Mouse (Mus musculus): Measurements from ENCODE around the gene Gm28308. TPM values are rescaled to one million over a fixed set of nuclear protein-coding genes. Genes with fewer than 3 reads are reported as not detected.

Gm28308 gene
- total RNA-seq, 1 experiment from 2014 or later, result not detected

DNA sequence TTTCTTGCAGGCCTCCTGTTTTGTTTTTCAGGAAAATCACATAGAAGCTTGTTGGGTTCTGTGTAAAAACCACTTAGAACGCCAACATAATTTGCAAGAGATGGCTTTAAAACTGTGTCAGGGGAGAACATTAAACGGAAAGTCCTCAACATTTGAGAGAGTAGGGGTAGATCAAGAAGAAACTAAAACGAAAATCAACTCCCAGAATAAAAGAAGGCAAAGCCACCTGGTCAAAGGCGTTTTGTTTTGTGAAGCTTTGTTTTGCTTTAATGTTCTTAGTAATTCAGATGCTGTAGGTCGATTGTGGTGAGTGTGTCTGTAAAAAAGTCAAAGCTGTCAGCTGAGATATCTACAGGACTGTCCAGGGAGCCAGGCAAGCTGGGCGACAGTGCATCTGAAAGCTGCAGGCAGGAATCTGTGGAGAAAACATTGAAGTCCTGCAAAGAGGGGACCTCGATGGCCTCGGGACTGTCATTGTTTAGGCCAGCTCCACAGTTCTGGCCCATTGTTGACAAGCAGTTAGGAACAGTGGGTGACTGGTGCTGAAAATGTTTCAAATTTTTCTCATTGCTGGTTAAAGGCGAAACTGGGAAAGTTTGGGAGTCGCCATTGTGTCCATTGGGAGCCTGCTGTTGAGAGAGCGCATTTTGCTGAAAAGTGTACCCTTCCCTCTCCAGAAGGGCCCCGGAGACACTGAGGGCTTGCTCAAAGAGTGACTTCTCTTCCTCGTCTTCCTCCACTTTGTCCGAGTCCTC, 50.4 kb downstream of the Gm28308 start:
- ATAC-seq (replicated peaks; ENCODE audit: low read depth, poor library complexity, severe bottlenecking), result no peak

DNA sequence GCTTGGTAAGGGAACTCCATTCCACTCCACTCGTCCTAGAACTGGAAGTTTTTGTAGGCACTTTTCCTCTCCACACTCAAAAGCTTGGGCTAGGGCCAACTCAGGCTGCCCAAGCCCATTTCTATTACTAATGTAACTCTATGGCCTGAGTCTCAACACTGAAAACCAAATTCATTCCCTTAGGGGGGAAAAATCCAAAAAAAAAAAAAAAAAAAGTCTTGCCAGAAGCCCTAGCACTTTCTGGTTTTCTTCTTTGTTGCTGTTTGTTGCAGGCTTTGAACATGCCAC, 51.1 kb downstream of the Gm28308 start:
- no peak for ATAC-seq (replicated peaks; ENCODE audit: low read depth, poor library complexity, severe bottlenecking)

DNA sequence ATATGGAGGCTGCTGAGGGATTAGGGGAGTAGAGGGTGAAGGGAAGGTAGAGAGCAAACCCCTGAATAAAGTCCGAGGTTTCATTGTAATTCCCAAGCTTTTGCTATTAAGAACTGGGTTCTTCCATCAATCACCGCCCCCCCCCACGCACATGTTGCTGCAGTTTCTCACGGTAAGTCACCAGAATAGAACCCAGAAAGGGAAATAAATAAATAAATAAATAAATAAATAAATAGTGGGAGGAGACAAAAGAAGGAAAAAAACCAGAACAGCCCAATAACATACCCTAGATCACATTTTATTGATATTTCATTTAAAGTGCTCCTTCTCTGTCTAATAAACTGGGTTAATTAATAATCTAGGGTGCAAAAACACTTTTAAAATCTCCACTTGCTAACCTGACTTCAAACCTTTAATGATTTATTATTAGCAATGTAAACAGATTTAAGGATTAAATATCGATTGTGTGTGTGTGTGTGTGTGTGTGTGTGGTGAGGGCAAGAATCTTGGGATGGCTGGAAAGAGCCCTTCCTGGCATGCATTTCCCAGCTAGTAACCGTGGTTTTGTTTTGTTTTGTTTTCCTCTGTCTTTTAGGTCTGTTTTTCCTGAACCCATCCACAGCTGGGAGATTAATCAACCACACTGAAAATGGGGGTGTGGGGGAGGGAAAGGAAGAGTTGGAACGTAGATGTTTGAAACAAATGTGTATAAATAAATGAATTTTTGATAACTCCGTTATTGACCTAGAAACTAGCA, 51.6 kb downstream of the Gm28308 start:
- ATAC-seq (replicated peaks; ENCODE audit: low read depth, poor library complexity, severe bottlenecking), result no peak

DNA sequence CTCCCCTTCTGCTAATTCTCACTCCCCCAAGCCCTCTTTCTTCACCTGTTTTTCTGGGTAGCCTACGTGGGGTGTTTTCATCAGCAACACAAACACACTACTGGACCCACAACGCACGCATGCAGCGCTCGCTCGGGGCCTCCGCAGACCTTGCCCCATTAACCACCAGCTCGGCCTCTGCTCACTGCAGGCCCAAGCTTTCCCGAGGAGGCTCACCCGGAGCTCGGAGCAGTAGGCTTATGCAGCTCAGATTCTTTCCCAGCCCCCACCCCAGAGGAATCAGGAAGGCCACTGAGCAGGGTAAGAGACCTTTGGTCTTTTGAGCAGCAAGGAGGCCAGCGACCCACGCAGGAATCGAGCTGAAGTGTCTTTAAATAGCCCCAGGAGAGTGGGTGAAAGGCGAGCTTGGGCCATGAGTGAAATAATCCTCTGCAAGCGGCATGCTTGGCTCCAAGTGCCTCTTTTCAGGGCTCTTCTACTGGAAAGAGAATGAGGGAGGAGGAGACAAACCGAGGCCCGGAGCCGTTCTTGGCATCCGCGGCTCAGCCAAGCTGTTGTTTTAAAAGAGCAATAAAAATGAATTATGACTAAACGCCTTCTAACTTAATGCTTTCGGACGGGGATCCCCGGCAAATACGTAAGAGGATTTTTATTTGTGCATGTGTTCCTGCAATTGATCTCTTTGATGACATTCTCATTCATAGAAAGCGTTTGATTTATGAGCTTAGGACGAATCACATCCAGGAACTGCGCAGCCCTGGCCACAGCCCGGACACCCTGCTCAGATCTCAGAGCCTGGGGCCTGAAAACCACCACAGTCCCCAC, 52.4 kb downstream of the Gm28308 start:
- ATAC-seq (replicated peaks; ENCODE audit: low read depth, poor library complexity, severe bottlenecking), result no peak

DNA sequence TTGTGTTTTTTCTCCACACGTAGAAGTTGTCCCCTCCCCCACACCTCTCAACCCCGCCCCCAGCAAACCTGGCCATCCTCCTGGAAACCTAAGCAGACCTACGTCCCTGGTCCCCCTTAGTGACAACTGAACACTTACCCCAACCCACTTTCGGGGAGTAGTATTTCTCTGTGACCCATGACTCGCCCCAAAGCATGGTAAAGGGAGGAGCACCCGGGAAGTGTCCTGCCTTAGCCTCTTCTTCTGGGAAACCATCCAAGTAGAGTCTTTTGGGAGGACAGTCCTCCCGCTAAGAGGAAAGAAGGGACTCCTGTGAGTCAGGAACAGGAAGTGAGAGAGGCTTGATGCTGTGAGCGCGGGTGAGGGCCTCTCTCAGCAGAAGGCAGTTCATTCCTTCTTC, 53.2 kb downstream of the Gm28308 start:
- 0 out of 2 replicates have a peak, but pooled peaks have one; percentile 24 for ATAC-seq (replicated peaks; ENCODE audit: low read depth, poor library complexity, severe bottlenecking)

DNA sequence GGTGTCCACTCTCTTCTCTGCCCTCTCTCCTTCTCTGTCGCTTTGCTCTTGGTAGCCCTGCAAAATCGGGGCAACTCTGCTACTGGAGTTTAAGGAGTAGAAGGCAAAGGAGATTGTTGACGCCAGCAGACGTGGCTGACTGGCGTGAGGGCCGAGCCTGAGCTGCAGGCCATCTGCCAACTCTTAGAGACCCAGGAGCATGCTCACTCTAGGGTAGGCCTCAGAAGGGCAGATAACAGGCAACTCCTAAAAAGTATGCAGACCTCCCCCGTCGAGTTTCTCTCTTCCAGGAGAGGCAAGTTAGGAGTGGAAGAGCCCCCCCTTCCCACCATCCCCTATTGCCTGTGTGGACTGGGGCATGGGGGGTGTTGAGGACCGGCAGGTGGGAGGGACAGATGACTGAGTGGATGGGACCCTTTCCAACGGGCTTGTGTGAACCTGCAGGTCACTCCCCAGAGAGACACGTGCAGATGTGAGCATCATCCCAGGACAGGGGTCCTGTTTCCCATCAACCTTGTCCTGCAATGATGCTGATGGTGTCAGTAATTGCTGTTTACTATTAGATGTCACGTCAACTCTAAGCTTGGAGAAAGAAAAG, 53.9 kb downstream of the Gm28308 start:
- ATAC-seq (replicated peaks; ENCODE audit: low read depth, poor library complexity, severe bottlenecking), result no peak

DNA sequence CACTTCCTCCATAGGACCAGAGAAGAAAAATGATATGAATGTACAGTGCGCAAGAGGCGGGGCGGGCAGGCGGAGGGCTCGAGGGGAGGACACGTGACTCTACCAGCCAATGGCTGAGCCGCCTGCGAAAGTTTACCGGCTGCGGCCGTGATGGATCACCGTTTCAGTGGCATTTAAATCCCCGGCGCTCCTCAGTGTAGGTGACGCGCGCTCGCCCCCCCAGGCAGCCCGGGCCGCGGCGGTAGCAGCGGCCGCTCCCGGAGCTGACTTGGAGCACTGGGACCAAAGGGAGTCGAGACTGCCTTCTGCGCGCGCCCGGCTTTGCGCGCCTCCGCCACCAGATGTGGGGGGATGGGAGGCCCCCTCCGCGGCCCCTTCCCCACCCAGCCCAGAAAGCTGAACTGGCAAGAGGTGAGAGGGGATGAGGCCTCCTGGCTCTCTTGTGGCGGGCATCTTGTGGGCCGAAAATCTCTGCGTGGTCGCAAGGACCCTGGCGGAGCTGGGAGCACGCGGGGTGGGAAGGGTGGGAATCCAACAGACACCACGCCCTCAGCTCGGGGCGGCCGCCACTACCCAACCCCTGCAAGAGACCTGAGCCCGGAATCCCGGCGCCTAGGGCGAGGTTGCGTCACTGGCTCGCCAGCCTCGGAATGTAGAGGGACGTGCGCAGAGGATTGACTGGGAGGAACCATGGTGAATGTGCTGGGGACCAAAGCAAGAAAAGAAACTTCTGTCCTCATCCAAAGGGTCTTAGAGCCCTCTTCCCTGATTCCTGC, 54.7 kb downstream of the Gm28308 start, which contains the start of gene Hoxa1:
TSS of gene Hoxa1 (minus strand) at position 42 of the 776 bp plus-strand sequence.
- ATAC-seq (replicated peaks; ENCODE audit: low read depth, poor library complexity, severe bottlenecking), result peak; percentile 84

DNA sequence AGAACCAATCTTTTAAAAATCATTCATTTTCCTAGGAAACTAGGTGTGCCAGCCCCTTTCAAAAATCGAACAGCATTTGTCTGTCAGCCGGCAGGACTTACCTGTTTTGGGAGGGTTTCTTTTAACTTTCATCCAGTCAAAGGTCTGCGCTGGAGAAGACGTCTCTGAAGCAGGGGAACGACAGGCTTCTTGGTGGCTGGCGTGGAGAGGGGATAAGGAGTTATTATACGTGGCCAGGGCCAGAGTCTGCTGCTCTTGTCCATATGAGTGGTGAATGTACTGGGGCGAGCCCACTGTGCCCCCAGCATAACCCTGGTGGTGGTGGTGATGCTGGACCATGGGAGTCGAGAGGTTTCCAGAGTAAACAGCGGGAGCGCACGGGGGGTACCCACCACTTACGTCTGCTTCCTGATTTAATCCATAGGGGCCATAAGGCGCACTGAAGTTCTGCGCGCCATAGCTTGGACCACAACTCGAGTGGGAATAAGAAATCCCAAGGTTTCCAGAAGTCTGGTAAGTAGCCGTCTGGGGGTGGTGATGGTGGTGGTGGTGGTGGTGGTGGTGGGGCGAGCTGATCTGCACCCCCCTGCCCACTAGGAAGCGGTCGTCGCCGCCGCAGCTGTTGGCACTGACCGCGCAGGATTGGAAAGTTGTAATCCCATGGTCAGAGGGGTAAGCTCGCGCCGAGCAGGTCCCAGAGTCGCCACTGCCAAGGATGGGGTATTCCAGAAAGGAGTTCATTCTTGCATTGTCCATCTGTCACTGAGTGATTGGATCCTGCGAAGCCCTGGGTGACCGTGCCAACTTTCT, 55.5 kb downstream of the Gm28308 start:
- ATAC-seq (replicated peaks; ENCODE audit: low read depth, poor library complexity, severe bottlenecking), result no peak

DNA sequence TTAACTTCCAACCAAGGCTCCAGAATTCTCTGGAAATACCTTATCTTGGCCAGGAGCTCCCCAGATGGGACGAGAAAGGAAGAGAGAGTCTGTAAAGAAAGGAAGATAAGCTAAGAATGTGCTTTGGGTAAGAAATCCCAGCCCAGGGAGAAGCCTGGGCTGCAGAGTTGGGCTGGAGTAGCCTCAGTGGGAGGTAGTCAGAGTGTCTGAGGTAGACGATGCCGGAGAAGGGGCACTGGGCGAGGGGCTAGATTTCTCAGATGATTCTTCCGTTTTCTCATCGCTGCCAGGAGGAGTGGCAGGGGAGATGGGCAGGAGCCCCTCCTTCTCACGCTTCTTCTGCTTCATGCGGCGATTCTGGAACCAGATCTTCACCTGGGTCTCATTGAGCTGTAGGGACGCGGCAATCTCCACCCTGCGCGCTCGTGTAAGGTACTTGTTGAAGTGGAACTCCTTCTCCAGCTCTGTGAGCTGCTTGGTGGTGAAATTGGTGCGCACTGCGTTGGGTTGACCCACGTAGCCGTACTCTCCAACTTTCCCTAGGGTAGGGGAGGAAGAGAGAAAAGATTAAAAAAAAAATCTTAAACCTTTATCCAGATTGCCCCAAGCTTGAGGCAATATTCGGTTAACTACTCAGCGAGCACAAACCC, 56.5 kb downstream of the Gm28308 start:
- ATAC-seq (replicated peaks; ENCODE audit: low read depth, poor library complexity, severe bottlenecking), result no peak

DNA sequence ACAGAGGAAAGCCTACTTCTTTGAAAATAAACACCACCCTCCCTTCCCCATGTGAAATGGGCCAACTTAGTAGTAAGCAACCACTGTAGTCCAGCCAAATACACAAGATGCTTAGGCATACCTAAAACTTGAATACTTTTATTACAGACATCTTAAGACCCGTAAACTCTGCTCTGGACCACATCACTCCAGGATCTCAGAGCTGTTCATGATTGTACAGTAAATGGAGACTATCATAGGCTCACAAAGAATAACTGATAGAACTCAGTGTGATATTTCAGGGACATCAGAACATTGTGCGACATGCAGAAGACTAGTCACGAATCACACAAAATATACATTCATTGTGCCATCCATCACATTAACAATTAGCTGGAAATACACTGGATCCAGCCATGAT, 57.7 kb downstream of the Gm28308 start:
- no peak for ATAC-seq (replicated peaks; ENCODE audit: low read depth, poor library complexity, severe bottlenecking)

DNA sequence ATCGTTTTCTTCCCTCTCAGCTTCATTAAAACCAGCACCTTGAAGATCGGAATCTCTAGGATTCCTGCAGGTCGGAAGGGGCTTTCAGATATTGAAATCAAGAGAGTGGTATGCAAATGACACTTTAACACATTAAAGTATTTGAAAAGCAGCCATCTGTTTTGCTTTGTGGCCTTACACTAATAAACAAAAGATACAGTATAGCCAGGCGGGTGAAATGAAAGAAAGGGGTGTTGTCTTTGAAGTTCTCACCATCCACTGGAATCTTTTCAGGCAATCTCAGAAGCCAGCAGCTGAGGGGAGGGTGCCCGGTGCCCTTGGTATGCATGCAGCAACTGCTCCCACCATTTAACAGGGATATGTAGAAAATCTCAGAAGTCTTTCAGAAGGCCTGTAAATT, 59.1 kb downstream of the Gm28308 start:
- no peak for ATAC-seq (replicated peaks; ENCODE audit: low read depth, poor library complexity, severe bottlenecking)

DNA sequence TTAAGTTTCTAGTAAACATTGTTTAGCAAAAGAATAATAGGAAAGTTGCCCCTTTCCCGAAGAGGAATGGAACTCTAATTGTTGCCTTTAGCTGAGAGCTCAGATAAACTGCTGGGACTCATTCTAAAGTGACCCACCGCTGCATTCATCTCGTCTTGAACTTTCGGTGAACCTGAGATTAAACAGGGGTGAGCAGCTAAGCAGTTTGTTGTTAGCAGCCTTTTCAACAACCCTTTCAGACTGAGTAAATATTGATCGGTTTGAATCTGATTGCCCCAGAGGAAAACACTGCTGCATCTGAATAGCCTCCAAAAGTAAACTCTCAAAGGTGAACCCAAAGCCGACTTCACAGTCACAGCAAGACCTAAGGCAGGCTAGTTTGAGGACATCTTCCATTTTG, 59.9 kb downstream of the Gm28308 start:
- no peak for ATAC-seq (replicated peaks; ENCODE audit: low read depth, poor library complexity, severe bottlenecking)

DNA sequence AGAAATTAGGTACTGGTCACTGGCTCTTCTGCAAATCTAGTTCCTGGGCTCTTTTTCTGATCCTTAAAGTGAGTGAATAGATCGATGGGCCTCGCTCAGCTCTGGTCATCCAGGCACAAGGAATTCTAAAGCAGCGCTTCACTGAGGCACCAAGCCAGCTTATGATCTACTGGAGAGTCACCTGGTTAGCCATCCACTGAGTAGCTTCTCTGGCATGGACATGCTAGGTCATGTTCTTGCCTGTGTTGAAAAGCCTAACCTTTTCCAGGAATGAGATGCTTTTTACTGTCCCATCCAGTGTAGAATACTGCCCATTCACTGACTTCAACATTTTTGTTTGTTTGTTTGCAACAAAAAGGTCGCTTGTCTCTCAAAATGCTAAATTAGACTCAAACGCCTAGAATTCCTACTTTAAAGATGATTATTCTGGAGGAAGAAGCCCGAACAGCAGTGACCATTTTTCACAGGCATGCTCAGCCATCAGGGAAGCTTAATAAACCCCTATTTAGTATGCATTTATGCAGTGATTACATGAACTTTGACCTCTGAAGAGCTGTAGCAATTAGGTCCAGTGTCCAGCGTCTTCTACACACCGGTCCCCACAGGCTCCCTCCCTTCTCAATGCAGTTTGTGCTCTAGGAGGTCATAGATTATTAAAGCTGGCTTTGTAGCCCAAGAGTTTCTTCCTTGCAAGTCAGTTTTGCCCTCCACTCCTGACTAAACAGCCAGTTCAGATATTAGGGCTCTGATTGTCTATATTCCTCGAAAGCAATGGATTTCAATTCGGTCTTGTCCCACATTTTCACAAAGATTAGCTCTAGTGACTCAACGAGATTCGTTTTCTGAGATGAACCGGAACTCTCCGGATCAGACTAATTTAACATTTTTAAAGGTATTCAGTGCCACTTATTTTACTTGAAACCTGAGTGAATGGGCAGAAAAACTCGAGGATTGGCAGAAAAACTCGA, 60.6 kb downstream of the Gm28308 start:
- no peak for ATAC-seq (replicated peaks; ENCODE audit: low read depth, poor library complexity, severe bottlenecking)

DNA sequence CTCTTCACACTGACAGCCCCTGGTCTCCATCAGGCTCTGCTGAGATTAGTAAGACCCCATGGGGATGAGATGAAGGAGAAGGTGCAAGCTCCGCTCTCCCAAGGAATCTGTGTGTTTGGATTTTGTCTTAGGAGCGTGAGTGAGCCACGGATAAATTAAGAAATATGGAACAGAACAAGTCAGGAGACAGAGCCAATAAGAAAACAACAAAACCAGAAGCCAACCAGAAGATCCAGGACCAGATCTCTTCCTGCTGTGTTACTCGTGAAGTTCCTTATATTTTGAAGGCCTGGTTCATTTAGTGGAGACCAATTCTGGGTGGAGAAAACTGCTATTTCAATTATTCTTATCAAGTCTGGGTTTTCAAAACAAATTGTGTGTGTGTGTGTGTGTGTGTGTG, 61.6 kb downstream of the Gm28308 start:
- no peak for ATAC-seq (replicated peaks; ENCODE audit: low read depth, poor library complexity, severe bottlenecking)

DNA sequence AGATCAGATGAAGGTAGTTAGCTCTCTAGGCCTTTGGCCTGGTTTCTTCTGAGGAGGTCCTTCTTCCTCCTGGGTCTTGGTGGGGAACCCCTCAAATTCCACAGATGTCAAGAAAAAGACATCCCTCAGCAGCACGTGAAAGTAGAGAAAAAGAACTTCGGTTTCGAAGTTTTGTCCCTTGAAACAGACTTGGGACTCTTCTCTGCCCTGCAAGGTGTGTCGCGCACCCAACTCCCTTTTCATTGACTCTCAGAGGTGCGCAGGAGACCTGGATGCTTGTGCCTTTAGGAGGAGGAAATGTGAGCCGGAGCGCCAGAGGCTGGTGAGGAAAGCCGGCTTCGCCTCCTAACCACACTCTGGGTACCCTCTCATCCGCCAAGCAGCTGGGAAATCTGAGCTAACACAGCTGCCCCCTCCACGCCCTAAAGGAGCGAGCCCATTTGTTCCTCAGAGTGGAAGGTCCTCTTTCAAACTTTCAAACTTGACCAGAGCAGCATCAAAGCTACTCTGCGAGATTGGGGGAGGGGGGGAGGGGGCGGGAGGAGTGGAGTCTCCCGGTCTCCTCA, 62.7 kb downstream of the Gm28308 start:
- ATAC-seq (replicated peaks; ENCODE audit: low read depth, poor library complexity, severe bottlenecking), result no peak

DNA sequence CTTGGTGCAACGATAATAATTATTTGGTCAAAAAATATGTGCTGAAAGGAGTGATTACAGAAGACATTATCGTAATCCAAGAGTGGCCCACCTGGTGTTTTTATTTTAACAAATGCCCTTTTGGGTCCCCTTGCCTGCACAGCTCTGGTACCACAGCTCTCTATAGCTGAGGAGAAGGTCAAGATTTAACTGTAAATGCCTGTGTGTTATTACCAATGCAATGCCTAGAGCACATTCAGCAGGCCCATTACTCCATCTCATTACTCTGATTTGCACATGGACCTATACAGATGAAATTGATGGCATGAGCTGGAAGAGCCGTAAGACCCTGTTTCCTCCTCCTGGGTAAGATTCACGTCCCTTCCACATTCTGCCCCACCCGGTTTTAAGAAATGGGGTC, 74.0 kb downstream of the Gm28308 start:
- no peak for ATAC-seq (replicated peaks; ENCODE audit: low read depth, poor library complexity, severe bottlenecking)

DNA sequence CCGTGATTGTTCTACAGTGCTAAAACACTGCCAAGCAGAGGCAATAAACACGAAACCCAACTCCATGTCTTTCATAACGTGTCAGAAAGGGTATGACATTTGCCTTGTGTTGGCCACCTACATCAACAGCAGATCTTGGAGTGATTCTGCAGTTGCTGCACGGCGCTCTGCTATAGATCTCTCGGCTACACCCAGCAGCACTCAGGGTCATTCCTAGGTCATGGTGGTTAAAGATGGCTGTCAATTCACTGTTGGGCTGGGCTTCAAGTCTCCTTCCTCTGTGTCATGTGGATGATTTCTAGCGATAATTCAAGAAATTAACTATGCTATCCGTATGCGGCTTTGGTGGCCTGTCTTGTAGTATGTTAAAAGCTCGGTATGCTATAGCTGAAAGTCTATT, 74.6 kb downstream of the Gm28308 start:
- no peak for ATAC-seq (replicated peaks; ENCODE audit: low read depth, poor library complexity, severe bottlenecking)

Data from common myeloid progenitor, adult 5-6 weeks (primary cell).